Comparison of ENCODE assay signal across 15 mouse cellular contexts in genomic region chr9:64355627-64356026, GRCm38 (mm10).
"Had no signal": no experiment of that assay in that cellular context is flagged by ENCODE, and none has a peak within 500 bp of the region (broad histone marks: within the 10 kb centered on the region; RNA-seq: fewer than 3 reads in every experiment).

No protein-coding gene starts in this region.

- H3K4me2 ChIP-seq: kidney, embryonic 15.5 days; limb, embryonic 12.5 days; liver, embryonic 11.5 days; liver, embryonic 15.5 days; neural tube, embryonic 12.5 days had no signal

- H3K9me3 ChIP-seq: kidney, embryonic 15.5 days; limb, embryonic 12.5 days; liver, embryonic 15.5 days; midbrain, embryonic 10.5 days; neural tube, embryonic 12.5 days had no signal

- H3K36me3 ChIP-seq: kidney, embryonic 15.5 days; limb, embryonic 12.5 days; liver, embryonic 15.5 days; midbrain, embryonic 10.5 days; neural tube, embryonic 12.5 days had no signal

- H3K27ac ChIP-seq: hindbrain, postnatal 0 days; kidney, embryonic 15.5 days; limb, embryonic 12.5 days; liver, embryonic 15.5 days; midbrain, embryonic 10.5 days; neural tube, embryonic 12.5 days had no signal

- ATAC-seq: hindbrain, postnatal 0 days had no signal

- H3K4me1 ChIP-seq: kidney, embryonic 15.5 days; limb, embryonic 12.5 days; liver, embryonic 15.5 days; neural tube, embryonic 12.5 days had no signal

- H3K4me3 ChIP-seq: kidney, embryonic 15.5 days; limb, embryonic 12.5 days; liver, embryonic 15.5 days; midbrain, embryonic 10.5 days; neural tube, embryonic 12.5 days had no signal

- H3K27me3 ChIP-seq: kidney, embryonic 15.5 days; limb, embryonic 12.5 days; liver, embryonic 15.5 days; neural tube, embryonic 12.5 days had no signal

- H3K9ac ChIP-seq: kidney, embryonic 15.5 days; limb, embryonic 12.5 days; liver, embryonic 15.5 days; neural tube, embryonic 12.5 days had no signal

- DNase-seq: kidney, adult 11 months; kidney, postnatal 14 days; lung, adult 2 months; lung, postnatal 10 days; lung, postnatal 4 days; midbrain, embryonic 14.5 days; thymus, adult 18-20 months; thymus, postnatal 14 days had no signal
